Mouse (Mus musculus): ENCODE data around the gene Arid3b. TPM values are rescaled to one million over a fixed set of nuclear protein-coding genes. Genes with fewer than 3 reads are reported as not detected.

Arid3b gene
- polyA plus RNA-seq, 1 experiment from 2014 or later: 5.5 TPM

- no peak overlapping the region for H3K9ac ChIP-seq
- no peak overlapping the region for H3K4me3 ChIP-seq (replicated peaks)
- H3K27ac ChIP-seq (replicated peaks): no peak overlapping the region
- no peak for ATAC-seq (ENCODE audit: insufficient number of reproducible peaks, low FRiP score, low TSS enrichment, low read depth)
- H3K36me3 ChIP-seq: no peaks in the 10 kb centered on the region
- H3K27me3 ChIP-seq: no peaks in the 10 kb centered on the region
- H3K4me2 ChIP-seq (replicated peaks): no peak overlapping the region
- no peaks in the 10 kb centered on the region for H3K9me3 ChIP-seq (replicated peaks)
- H3K4me1 ChIP-seq: no peaks in the 10 kb centered on the region
Measured at GRCm38 (mm10) chr9:57864336-57864735, 27.7 kb upstream of the Arid3b start.

GRCm38 (mm10) chr9:57861951-57862471 lies 25.4 kb upstream of the Arid3b start:
- H3K9ac ChIP-seq: no peak overlapping the region
- H3K4me2 ChIP-seq (replicated peaks): no peak overlapping the region
- H3K4me1 ChIP-seq: no peaks in the 10 kb centered on the region
- no peak overlapping the region for H3K27ac ChIP-seq (replicated peaks)
- no peaks in the 10 kb centered on the region for H3K9me3 ChIP-seq (replicated peaks)
- H3K27me3 ChIP-seq: no peaks in the 10 kb centered on the region
- ATAC-seq (ENCODE audit: insufficient number of reproducible peaks, low FRiP score, low TSS enrichment, low read depth): no peak
- no peaks in the 10 kb centered on the region for H3K36me3 ChIP-seq
- 37% methylated on average over 9 of the region's 9 CpGs for WGBS
- H3K4me3 ChIP-seq (replicated peaks): no peak overlapping the region

- H3K9me3 ChIP-seq (replicated peaks): no peaks in the 10 kb centered on the region
- H3K4me3 ChIP-seq (replicated peaks): no peak overlapping the region
- H3K27me3 ChIP-seq: no peaks in the 10 kb centered on the region
- no peak overlapping the region for H3K9ac ChIP-seq
- no peak overlapping the region for H3K4me2 ChIP-seq (replicated peaks)
- H3K27ac ChIP-seq (replicated peaks): no peak overlapping the region
- no peaks in the 10 kb centered on the region for H3K36me3 ChIP-seq
- WGBS: 76% methylated on average over 2 of the region's 2 CpGs
- no peak for ATAC-seq (ENCODE audit: insufficient number of reproducible peaks, low FRiP score, low TSS enrichment, low read depth)
- H3K4me1 ChIP-seq: no peaks in the 10 kb centered on the region
Measured at GRCm38 (mm10) chr9:57856456-57856855, 19.9 kb upstream of the Arid3b start.

GRCm38 (mm10) chr9:57854280-57854679 lies 17.7 kb upstream of the Arid3b start:
- no peak overlapping the region for H3K27ac ChIP-seq (replicated peaks)
- ATAC-seq (ENCODE audit: insufficient number of reproducible peaks, low FRiP score, low TSS enrichment, low read depth): no peak
- no peak overlapping the region for H3K4me2 ChIP-seq (replicated peaks)
- no peaks in the 10 kb centered on the region for H3K36me3 ChIP-seq
- H3K27me3 ChIP-seq: no peaks in the 10 kb centered on the region
- no peaks in the 10 kb centered on the region for H3K4me1 ChIP-seq
- H3K9ac ChIP-seq: no peak overlapping the region
- H3K9me3 ChIP-seq (replicated peaks): no peaks in the 10 kb centered on the region
- H3K4me3 ChIP-seq (replicated peaks): no peak overlapping the region

GRCm38 (mm10) chr9:57839032-57839431 lies 2.4 kb upstream of the Arid3b start:
- ATAC-seq (ENCODE audit: insufficient number of reproducible peaks, low FRiP score, low TSS enrichment, low read depth): no peak
- peaks cover 20% of the 10 kb centered on the region for H3K4me1 ChIP-seq
- no peak overlapping the region for H3K4me2 ChIP-seq (replicated peaks)
- H3K27me3 ChIP-seq: peaks cover 5% of the 10 kb centered on the region
- no peak overlapping the region for H3K4me3 ChIP-seq (replicated peaks)
- H3K9me3 ChIP-seq (replicated peaks): no peaks in the 10 kb centered on the region
- H3K27ac ChIP-seq (replicated peaks): no peak overlapping the region
- no peak overlapping the region for H3K9ac ChIP-seq
- 83% methylated on average over 2 of the region's 2 CpGs for WGBS
- H3K36me3 ChIP-seq: no peaks in the 10 kb centered on the region

- no peaks in the 10 kb centered on the region for H3K9me3 ChIP-seq (replicated peaks)
- WGBS: 1% methylated on average over 22 of the region's 22 CpGs
- no peaks in the 10 kb centered on the region for H3K36me3 ChIP-seq
- H3K27ac ChIP-seq (replicated peaks): peak overlapping the region; percentile 63
- peak overlapping the region; percentile 77 for H3K4me3 ChIP-seq (replicated peaks)
- ATAC-seq (ENCODE audit: insufficient number of reproducible peaks, low FRiP score, low TSS enrichment, low read depth): no peak
- peaks cover 13% of the 10 kb centered on the region for H3K27me3 ChIP-seq
- H3K4me1 ChIP-seq: peaks cover 37% of the 10 kb centered on the region
- peak overlapping the region; percentile 89 for H3K4me2 ChIP-seq (replicated peaks)
- H3K9ac ChIP-seq: peak overlapping the region; percentile 41; the same call in 1 of the 2 replicates
Measured at GRCm38 (mm10) chr9:57835841-57836514, 615 bp downstream of the Arid3b start.

GRCm38 (mm10) chr9:57834629-57835417 lies 1.8 kb downstream of the Arid3b start:
- H3K9ac ChIP-seq: no peak overlapping the region
- no peaks in the 10 kb centered on the region for H3K9me3 ChIP-seq (replicated peaks)
- H3K27ac ChIP-seq (replicated peaks): no peak overlapping the region
- 25% methylated on average over 11 of the region's 11 CpGs for WGBS
- no peak for ATAC-seq (ENCODE audit: insufficient number of reproducible peaks, low FRiP score, low TSS enrichment, low read depth)
- H3K4me3 ChIP-seq (replicated peaks): peak overlapping the region; percentile 77; the same call in 1 of the 2 replicates
- peaks cover 15% of the 10 kb centered on the region for H3K27me3 ChIP-seq
- no peaks in the 10 kb centered on the region for H3K36me3 ChIP-seq
- H3K4me2 ChIP-seq (replicated peaks): no peak overlapping the region
- H3K4me1 ChIP-seq: peaks cover 48% of the 10 kb centered on the region

- no peak for ATAC-seq (ENCODE audit: insufficient number of reproducible peaks, low FRiP score, low TSS enrichment, low read depth)
- 67% methylated on average over 9 of the region's 9 CpGs for WGBS
- no peak overlapping the region for H3K9ac ChIP-seq
- H3K4me1 ChIP-seq: peaks cover 48% of the 10 kb centered on the region
- H3K9me3 ChIP-seq (replicated peaks): no peaks in the 10 kb centered on the region
- H3K27me3 ChIP-seq: peaks cover 24% of the 10 kb centered on the region
- H3K4me2 ChIP-seq (replicated peaks): no peak overlapping the region
- H3K36me3 ChIP-seq: no peaks in the 10 kb centered on the region
- no peak overlapping the region for H3K4me3 ChIP-seq (replicated peaks)
- H3K27ac ChIP-seq (replicated peaks): no peak overlapping the region
Measured at GRCm38 (mm10) chr9:57833762-57834471, 2.7 kb downstream of the Arid3b start.

- H3K27ac ChIP-seq (replicated peaks): peak overlapping the region; percentile 51; the same call in 1 of the 2 replicates
- ATAC-seq (ENCODE audit: insufficient number of reproducible peaks, low FRiP score, low TSS enrichment, low read depth): peak; percentile 92
- H3K9me3 ChIP-seq (replicated peaks): no peaks in the 10 kb centered on the region
- 3% methylated on average over 24 of the region's 24 CpGs for WGBS
- peak overlapping the region; percentile 13 for H3K4me3 ChIP-seq (replicated peaks)
- H3K27me3 ChIP-seq: peaks cover 24% of the 10 kb centered on the region
- H3K4me1 ChIP-seq: peaks cover 40% of the 10 kb centered on the region
- no peak overlapping the region for H3K9ac ChIP-seq
- H3K36me3 ChIP-seq: no peaks in the 10 kb centered on the region
- peak overlapping the region; percentile 44 for H3K4me2 ChIP-seq (replicated peaks)
Measured at GRCm38 (mm10) chr9:57831267-57832082, 5.1 kb downstream of the Arid3b start.

- H3K36me3 ChIP-seq: no peaks in the 10 kb centered on the region
- no peak overlapping the region for H3K27ac ChIP-seq (replicated peaks)
- H3K4me2 ChIP-seq (replicated peaks): no peak overlapping the region
- WGBS: 46% methylated on average over 6 of the region's 6 CpGs
- peaks cover 28% of the 10 kb centered on the region for H3K4me1 ChIP-seq
- H3K27me3 ChIP-seq: peaks cover 22% of the 10 kb centered on the region
- ATAC-seq (ENCODE audit: insufficient number of reproducible peaks, low FRiP score, low TSS enrichment, low read depth): no peak
- no peak overlapping the region for H3K4me3 ChIP-seq (replicated peaks)
- no peak overlapping the region for H3K9ac ChIP-seq
- no peaks in the 10 kb centered on the region for H3K9me3 ChIP-seq (replicated peaks)
Measured at GRCm38 (mm10) chr9:57829812-57830557, 6.6 kb downstream of the Arid3b start.

All from embryonic facial prominence, embryonic 15.5 days (tissue).